Mouse (Mus musculus) ovary, adult 10 weeks (tissue): ENCODE measurements around the gene Dcakd. TPM values are rescaled to one million over a fixed set of nuclear protein-coding genes. Genes with fewer than 3 reads are reported as not detected.

Experiments used
- polyA plus RNA-seq: library from polyadenylated mRNA; stranded (reverse); fragments of 350-450 nt; fragmentation: Illumina TruSeq; extraction: RNeasy Lipid Tissue Mini Kit (QIAGEN cat#74804); gene quantifications from one replicate; pipeline ENCODE4 v1.2.3, GENCODE M21; 2014

The Dcakd gene
- 10.7 TPM for polyA plus RNA-seq

GRCm38 (mm10) chr11:103028176-103028891 lies at the start of gene Dcakd, which contains the start of gene Nmt1:
Gene Dcakd, minus strand, starts transcription at chr11:103028333.
Gene Nmt1, plus strand, starts transcription at chr11:103028190.

GRCm38 (mm10) chr11:102946265-102946991 lies 81.7 kb downstream of the Dcakd start, which contains the start of gene C1ql1:
Gene C1ql1, minus strand, starts transcription at chr11:102946688.

Other genes starting within 250 kb of the Dcakd start
- gene Gjc1, start 208.6 kb downstream of the Dcakd start, polyA plus RNA-seq: 20.8 TPM
- not detected for gene Higd1b, start 192.5 kb downstream of the Dcakd start, polyA plus RNA-seq
- gene Eftud2, start 147.3 kb downstream of the Dcakd start, polyA plus RNA-seq: 43.2 TPM
- 1.8 TPM for gene Ccdc103, start 147.1 kb downstream of the Dcakd start, polyA plus RNA-seq
- not detected for gene Fam187a, start 143.2 kb downstream of the Dcakd start, polyA plus RNA-seq
- gene Gfap, start 127.4 kb downstream of the Dcakd start, polyA plus RNA-seq: not detected
- gene Kif18b, start 103.2 kb downstream of the Dcakd start, polyA plus RNA-seq: 0.77 TPM
- gene C1ql1, start 81.6 kb downstream of the Dcakd start, polyA plus RNA-seq: not detected
- gene Nmt1, start 143 bp downstream of the Dcakd start, polyA plus RNA-seq: 10.2 TPM
- not detected for gene Plcd3, start 73.3 kb upstream of the Dcakd start, polyA plus RNA-seq
- not detected for gene Acbd4, start 73.3 kb upstream of the Dcakd start, polyA plus RNA-seq
- 60.1 TPM for gene Hexim1, start 87.9 kb upstream of the Dcakd start, polyA plus RNA-seq
- 3.1 TPM for gene Hexim2, start 104.1 kb upstream of the Dcakd start, polyA plus RNA-seq
- gene Fmnl1, start 142.8 kb upstream of the Dcakd start, polyA plus RNA-seq: not detected
- not detected for gene 1700023F06Rik, start 180.2 kb upstream of the Dcakd start, polyA plus RNA-seq
- not detected for gene Spata32, start 190.1 kb upstream of the Dcakd start, polyA plus RNA-seq
- gene Map3k14, start 239.1 kb upstream of the Dcakd start, polyA plus RNA-seq: not detected